Mouse (Mus musculus): ENCODE measurements around the gene Lmo3.

The Lmo3 gene

DNA sequence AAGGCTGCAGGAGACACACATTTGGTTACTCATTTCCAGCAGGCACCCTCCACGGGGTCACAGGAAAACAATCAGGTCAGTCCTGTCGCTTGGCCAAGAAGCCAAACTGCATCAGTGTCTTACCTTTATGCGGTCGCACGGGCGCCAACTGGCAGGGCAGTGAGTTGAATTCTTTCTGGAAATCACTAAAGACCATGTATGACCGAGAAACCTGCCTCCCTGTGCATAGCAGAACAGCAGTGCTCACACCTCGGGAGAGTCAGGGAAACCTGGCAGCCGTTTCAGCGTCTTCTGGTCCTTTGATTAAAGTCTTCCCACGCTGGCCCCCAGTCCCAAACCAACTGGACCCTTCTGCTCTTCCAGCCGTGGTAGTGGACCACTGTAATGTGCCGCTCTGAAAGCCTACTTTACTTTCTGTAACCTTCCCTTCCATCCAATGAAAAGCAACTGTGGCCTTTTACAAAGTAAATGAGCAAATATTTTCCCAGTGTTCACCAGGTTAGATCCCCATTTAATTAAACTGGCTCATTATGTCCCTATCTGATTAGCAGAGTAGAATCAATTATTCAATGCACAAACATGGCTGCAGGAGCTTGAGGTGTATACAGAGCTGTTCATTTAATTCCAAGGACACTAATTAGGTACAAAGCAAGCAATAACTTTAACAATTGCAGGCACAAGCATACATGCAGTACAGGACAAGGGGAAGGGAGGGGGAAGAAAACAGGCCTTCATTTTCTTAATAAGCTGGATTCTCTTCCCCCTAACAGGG is at the start of gene Lmo3:
Gene Lmo3, minus strand, starts transcription at position 235 of the 772 bp plus-strand sequence.
- no peak for DNase-seq (ENCODE audit: low read depth, low spot score)

DNA sequence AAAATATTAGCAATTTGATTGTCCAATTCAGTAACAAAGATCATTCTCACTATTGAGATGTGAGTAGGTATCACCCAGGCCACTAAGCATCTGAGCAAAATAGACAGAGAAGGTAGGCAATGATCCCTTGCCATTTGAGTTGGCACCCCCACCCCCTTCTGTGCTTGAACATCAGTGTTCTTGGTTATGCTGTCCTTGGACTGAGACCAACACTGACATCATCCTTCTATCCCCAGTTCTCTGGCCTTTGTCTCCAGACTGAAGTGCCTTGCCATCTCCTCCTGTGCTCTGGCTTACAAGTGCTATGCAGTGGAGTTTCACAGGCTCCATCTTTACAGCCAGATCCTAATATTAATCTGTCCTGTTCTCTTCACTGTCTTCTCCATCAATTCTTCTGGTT is 39.0 kb upstream of the Lmo3 start:
- DNase-seq (ENCODE audit: low read depth, low spot score): no peak

DNA sequence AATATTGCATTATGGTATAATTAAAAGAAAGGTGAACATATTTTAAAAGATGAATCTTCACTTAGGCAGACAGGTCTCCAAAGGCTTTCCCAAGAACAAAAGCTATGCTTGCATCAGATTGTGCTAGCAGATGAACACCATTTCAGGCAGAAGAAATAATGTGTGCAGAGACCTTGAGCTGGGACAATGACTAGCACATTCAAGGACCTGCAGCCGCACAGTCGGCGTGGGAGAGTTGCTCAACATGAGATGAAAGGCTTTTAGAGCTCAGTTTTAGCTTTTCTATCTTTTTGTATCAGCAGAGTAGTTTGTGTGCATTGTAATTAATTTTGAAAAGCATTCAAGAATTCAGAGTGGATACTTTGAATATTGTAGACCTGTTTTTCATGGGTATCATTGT is 36.6 kb upstream of the Lmo3 start:
- DNase-seq (ENCODE audit: low read depth, low spot score): no peak

DNA sequence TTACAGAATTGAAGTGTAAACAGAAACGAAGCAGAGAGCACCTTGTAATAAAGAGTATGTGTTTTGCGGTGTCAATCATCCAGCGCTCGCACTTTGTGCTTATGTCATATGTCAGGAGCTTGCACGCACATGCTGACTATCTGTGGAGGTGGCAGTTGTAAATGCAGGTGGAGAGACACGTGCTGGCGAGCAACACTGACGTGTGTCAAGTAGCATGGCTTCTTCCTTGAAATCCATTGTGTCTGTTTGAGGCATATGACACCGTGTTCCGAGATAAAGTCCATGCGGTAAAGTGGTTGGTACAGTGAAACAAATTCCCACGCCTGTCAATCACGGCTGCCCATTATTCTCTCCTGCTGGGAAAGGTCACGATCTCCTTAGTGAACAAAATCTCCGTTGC is 15.2 kb upstream of the Lmo3 start:
- DNase-seq (ENCODE audit: low read depth, low spot score): no peak

DNA sequence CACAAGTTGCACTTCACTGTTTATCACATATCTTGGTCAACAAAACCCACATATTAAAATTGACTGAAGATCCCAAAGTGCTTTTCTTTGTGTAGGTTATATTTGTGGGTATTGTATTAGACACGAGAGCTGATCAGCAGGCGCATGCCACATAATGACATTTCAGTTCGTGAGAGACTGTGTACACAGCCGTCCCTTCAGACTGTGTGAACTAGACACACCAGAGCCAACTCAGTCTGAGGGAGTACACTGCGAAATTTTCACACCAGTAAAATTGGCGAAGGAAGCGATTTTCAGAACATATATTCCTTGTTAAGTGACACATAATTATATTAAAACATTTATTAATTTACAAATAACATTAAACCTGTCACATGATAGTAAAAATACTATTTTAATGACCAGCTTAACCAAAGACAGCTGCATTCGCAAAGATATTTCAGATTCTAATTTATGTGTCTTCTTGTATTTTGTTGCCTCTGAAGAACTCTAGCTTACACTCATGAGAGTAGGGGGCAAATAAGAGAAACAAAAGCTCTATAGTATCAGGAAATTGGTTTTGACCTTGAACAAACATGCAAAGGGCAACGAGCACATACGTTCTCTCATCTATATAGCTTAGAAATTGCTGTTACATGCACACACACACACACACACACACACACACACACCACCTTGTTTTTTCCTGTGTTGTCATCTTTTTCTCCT is 14.4 kb upstream of the Lmo3 start:
- no peak for DNase-seq (ENCODE audit: low read depth, low spot score)

DNA sequence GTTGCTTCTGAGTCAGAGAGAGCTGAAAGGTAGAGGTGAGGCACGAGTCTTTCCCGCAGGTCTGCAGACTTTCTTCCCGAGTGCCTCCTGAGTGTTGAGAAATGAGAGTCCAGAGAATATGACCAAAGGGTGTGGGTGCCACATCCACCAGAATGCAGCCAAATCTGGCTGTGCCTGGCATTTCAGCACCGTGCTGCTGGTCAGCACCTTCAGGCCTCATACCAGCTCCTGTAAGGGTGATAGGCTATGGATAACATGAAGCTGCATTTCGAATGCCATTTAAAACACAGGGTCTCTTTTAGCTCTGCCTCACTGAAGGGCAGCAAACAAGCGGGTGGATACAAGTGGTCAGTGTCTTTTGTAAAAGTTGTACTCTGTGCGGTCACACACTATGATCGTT is 1.5 kb upstream of the Lmo3 start:
- DNase-seq (ENCODE audit: low read depth, low spot score): peak; percentile 21

DNA sequence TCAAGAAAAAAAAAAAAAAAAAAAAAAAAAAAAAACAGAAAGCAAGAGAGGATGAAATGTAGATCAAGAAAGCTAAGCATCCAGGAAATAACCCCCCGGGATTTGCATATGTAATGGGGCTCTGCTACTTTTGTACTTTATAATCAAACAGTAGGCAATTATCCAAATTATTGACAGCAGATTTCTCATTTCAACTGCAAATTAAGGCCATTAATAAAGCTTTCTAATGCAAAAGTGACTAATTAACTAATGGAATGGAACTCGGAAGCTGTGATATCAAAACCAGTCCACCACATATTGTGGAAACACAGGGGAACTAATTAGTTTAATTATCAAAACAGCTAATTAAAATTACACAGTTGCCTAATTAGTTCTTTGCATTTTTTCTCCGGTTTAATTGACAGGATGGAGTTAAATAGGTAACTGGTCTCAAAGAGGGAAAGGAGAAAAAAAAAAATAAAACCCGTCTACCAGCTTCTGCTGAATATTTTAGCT is 785 bp upstream of the Lmo3 start:
- no peak for DNase-seq (ENCODE audit: low read depth, low spot score)

DNA sequence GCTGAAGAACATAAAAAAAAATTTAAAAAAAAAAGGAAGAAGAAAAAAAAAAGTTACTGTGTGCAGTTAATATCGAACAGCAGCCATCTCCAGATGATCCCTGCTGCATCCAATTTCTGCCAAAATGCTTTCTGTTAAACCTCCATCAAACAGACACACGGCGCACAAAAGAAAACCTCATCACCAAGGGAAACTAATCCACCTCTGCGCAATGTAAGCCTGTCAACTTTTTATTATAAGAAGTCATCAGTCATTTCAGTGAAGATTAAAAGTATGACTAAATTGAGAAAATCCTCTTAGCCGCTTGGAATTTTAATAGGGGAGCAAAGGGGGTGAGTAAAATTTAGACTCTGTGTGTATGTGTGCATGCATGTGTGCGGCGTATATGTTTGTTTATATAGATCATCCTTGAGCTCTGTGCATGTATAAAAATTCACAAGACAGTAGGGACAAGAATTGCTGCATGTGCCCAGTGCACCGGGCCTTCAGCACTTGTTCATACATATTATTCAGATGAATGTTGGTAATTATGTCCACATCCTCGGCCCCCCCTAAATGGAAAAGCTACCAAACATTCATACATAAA is 1.2 kb downstream of the Lmo3 start:
- no peak for DNase-seq (ENCODE audit: low read depth, low spot score)

DNA sequence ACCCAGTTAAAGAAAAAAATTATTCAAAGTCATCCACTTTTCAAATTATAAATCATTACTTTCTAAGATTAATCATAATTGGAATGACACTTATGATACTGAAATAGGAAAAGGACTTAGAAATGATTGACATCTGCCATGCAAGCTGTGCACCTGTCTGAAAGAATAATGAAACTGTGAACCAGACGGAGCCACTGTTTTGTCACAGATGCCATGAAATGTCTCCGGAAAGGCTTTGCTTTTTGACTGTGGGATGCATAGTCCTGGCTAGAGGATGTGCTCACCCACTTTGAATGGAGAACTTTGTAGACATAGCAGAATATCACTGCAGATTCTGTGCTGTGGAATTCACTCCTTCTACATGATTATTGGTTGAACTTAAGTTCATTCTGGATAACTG is 18.4 kb downstream of the Lmo3 start:
- no peak for DNase-seq (ENCODE audit: low read depth, low spot score)

DNA sequence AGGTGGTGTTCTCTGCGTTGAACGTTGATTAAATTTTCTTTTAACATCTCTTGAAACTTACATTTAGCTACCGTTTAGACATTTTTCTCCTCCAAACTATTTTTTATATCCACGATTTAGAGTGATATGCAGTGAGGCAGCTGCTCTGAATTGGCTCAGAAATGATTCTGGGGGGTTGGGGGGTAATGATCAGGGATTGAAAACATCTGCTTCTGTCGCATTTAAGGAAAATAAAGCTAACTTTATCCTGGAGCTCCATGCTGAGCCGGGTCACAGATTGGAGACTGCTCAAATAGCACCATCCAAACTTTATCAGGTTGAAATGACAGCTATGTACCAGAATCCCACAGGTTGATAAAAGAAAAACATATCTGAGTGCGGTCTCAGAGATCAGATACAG is 29.6 kb downstream of the Lmo3 start:
- no peak for DNase-seq (ENCODE audit: low read depth, low spot score)

DNA sequence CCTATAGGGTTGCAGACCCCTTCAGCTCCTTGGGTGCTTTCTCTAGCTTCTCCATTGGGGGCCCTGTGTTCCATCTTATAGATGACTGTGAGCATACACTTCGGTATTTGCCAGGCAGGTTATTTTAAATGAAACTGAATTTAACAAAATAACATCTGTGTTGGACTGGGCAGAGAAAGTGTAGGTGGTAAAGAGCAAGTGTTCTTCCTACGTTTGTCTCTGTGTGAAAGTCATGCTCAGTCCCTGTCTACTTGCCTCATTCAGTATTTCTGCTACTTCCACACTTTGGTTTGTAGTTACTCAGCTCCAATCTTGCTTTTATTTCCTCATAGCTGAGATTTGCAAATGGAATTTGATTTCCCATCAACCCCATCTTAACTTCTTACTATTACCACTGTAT is 46.9 kb downstream of the Lmo3 start:
- no peak for DNase-seq (ENCODE audit: low read depth, low spot score)

DNA sequence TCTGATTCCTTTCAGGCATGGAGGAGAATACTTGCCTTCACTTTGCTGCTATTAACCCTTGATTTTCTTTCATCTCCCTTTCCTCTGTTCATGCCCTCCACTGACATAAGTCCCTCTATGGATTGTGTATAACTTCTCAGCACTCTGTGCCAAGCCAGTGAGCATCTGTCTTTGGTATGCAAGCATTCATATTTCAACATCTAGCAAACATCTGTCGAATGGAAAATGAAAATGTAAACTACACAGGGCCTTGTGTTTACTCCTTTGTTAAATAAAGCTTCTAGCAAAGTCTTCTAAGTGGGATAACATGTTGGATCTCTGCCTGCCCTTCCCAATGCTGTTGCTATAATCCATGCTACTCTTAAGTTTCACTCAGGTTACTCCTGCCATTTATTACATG is 75.1 kb downstream of the Lmo3 start:
- no peak for DNase-seq (ENCODE audit: low read depth, low spot score)

DNA sequence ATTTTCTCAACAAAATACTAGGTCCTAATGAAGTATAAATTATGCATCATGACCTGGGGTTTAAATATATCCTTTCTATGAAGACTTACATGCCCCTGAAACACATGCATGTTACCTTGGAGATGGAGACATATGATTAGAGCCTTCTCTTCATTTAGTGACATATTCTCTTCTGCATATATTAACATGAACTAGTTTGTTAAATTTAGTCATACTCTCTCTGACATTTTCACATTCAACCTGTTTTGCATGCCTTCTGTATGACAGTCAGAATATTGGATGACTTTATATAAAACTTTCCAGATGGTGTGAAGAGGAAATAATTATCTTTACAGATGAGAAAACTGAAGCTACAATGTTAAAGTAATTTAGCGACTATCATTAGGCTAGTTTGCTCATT is 77.8 kb downstream of the Lmo3 start:
- no peak for DNase-seq (ENCODE audit: low read depth, low spot score)

DNA sequence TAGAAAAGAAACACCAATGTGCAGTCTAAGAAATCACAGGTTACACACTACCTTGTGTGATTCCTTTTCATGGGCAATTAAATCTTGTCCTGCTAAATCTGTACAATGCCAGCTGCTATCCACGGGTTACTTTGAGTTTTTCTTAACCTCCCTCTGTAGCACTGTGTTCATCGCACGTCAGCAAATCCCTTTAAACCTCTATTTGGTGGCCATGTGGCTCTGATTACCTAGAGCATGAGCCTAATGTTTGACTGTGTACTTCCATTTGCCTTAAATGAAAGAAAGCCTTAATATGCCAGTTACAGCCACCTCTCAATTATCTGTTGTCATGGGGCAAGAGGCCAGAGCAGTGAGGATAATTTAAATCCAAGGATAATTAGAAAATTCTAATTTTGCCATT is 98.9 kb downstream of the Lmo3 start:
- DNase-seq (ENCODE audit: low read depth, low spot score): no peak

DNA sequence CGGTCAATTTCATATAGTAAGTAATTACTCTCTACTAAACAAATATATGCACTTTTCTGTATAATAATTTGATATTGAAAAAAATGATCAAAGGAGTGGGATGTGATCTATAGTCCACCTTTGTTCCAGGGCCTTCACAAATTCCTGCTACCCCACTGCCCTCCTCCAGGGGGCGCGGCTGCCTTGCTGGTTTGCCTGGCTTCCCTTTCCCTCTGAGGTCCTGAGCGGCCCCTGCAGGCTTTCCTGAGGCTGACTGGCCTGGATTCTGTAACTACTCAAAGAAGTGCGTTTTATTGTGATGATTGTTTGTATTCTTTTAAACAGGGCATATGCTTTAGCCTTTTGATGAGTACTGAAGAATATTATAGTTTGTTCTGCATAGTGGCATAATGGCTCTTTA is 104.2 kb downstream of the Lmo3 start:
- DNase-seq (ENCODE audit: low read depth, low spot score): peak; percentile 73

DNA sequence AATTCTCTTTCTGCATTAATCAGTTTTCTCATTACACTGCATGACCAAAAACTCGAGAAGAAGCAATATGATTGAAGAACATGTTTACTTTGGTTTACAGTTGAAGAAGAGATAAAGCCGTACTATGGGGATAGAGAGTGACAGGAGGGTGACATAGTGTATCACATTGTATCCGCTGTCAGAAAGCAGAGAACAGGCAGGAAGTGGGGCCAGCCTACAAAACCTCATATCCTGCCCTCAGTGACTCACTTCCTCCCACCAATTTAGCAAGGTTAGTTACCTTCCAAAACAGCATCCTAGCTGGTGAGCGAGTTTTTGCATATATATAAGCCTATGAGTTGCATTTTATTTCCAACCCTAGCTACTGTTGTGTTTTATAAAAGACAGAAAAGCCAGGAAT is 112.6 kb downstream of the Lmo3 start:
- DNase-seq (ENCODE audit: low read depth, low spot score): no peak

DNA sequence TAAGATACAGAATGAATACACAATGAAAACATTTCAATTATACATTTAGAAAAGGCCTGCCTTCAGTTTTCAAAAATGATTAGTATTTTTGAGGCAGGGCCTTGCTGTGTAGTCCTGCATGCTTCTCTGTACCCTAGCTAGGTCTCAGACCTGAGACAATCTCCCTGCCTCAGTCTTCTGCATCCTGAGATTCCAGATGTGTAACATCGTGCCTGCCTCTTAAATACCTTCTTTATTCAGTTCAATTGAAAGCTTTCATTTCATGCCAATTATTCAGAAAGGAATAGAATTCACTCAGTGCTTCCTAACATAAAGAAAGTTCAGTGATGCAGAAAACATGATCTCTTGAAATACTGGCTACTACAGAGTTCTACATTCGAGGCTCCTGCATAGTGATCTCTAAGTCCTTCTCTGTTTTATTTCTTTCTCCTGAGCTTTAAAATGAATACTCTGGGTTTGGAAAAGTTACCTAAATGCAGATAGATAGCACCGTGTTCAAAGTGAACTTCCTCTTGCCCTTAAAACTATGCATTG is 137.2 kb downstream of the Lmo3 start:
- no peak for DNase-seq (ENCODE audit: low read depth, low spot score)

DNA sequence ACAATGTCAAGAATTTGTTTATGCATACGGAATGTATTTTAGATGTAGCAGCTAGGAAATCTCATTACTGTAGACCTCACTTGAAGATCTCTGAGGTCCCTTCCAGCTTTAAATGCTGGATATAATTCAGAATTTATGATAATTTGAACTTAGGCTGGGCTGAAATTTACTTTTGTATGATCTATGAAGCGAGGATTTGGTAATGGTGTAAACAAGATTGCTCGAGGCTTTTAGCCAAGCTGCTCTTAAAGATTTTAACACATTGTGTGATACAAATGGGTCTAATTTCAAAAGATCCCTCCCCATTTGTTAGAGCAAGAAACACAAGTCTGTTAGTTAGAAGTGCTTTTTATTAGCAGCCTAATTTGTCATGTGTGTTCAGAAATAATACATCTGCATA is 144.4 kb downstream of the Lmo3 start:
- DNase-seq (ENCODE audit: low read depth, low spot score): no peak

DNA sequence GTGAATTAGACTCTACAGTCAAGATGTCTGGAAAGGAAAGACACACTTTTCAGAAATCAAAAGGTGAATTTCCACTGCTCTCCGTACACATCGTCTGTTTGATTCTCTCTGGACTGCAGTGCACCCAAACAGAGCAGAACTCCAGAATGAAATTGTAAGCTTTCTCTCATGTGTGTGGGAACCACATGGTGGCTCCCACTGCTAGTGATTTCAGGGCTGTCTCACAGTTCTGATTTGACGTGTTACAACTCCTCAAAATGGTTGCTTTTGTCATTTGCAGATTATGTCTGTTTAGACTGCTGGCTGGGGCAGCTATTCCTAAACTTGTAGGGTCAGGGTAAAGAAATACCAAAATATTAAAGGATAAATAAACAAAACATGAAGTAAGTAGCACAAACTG is 145.0 kb downstream of the Lmo3 start:
- no peak for DNase-seq (ENCODE audit: low read depth, low spot score)

DNA sequence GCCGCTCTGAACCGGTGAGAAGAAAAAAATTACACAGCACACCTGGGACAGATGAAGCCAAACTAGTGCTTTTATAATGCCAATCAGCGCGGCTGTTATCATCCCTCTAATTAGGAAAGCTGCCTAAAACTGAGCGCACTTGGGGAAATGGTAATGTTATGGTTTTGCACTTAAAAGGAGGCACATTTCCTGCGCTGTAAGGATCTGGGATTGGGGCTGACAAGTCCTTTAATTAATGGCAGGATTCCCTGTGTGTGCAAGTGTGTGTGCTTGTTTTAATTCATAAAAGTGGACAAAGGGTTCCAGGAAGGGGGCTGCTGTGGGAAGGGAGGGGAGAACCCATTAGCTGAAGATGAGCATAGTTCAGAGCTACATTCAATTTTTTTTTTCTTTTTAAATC is 154.4 kb downstream of the Lmo3 start:
- peak; percentile 8 for DNase-seq (ENCODE audit: low read depth, low spot score)

DNA sequence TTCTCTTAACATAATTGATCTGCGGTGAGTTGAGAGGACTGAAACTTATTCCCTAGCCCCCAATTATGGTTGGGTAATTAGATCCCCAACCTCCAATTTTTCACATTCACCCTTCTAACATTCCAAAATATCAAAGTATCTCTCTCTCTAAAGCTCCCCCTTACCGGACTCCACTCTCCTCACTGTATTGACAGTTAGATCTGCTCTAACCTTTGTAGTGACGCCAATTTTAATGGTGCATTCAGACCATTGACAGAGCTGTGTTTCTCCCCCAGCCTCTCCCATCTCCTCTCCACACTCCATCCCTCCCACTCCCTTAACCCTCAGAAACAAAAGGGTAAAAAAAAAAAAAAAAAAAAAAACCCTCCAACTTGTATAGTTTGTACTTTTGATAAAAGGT is 154.9 kb downstream of the Lmo3 start:
- no peak for DNase-seq (ENCODE audit: low read depth, low spot score)

DNA sequence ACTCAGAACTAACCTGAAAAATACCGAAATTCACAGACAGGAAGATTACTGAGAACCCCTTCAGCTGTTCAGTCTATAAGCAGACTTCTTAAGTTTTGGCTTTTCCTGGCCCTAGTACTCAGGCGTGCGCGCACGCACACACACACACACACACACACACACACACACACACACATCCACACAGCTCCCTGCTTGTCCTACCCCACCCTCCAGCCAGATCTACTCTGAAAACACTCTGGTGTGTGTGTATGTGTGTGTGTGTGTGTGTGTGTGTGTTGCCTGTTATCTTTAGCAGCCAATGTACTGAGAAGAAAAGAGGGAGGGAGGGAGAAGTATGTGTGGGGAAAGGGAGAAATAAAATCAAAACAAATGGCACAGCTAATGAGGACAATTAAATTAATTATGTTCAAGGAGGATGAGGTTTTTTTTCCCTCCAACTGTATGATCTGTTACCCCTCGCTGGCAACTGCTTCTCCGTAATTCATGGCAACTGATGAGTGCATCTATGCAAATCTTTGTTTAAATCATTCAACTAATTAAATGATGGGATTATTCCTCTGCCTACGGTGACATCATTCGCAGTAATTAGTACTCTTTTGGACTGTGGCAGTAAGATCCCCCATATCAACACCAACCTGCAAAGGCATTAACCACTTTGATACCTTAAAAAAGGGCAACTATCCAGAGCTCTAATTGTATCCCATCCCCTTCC is 157.1 kb downstream of the Lmo3 start:
- no peak for DNase-seq (ENCODE audit: low read depth, low spot score)
